Mouse (Mus musculus) C2C12 (cell line): ENCODE measurements at regions not wholly inside any gene's neighbourhood (a gene's known extent, or its start where the extent isn't known, plus 50 kb on each side); places are given as distances from the start of the nearest gene placed in this dataset.

ENCODE experiments used
- H3K27me3 ChIP-seq: one replicate; pipeline ENCODE4 v1.6.1; 2011; ENCODE audit not compliant: control insufficient read depth, insufficient read depth, insufficient read length
- H3K36me3 ChIP-seq: one replicate; pipeline ENCODE4 v1.6.1; 2011; ENCODE audit not compliant: control insufficient read depth, insufficient read depth
- H3K4me3 ChIP-seq: one replicate; pipeline ENCODE4 v1.5.1; 2011; ENCODE audit warnings: mild to moderate bottlenecking, control low read depth; ENCODE audit not compliant: poor library complexity, insufficient read depth, severe bottlenecking
- H3K79me2 ChIP-seq: one replicate; pipeline ENCODE4 v1.6.1; 2011; ENCODE audit not compliant: control insufficient read depth, insufficient read depth
- H3K79me3 ChIP-seq: one replicate; pipeline ENCODE4 v1.6.1; 2011; ENCODE audit warnings: low read depth, control low read depth
- H3ac ChIP-seq: one replicate; pipeline ENCODE3; 2011; ENCODE audit warnings: low read depth; ENCODE audit not compliant: control insufficient read depth, insufficient read length
- CEBPB ChIP-seq: IDR thresholded peaks from one replicate; pipeline ENCODE4 v1.6.1; 2011; ENCODE audit warnings: low read depth, mild to moderate bottlenecking, control low read depth, moderate library complexity
- CTCF ChIP-seq: IDR thresholded peaks from one replicate; pipeline ENCODE4 v1.5.1; 2011; ENCODE audit not compliant: control insufficient read depth, insufficient read depth, insufficient read length
- FOSL1 ChIP-seq: IDR thresholded peaks from one replicate; pipeline ENCODE4 v1.8.0; 2011; ENCODE audit warnings: mild to moderate bottlenecking, low read length; ENCODE audit not compliant: poor library complexity, insufficient read depth, severe bottlenecking
- MAX ChIP-seq: IDR thresholded peaks from one replicate; pipeline ENCODE4 v1.6.1; 2011; ENCODE audit warnings: mild to moderate bottlenecking, control low read depth
- MYOD1 ChIP-seq: IDR thresholded peaks from one replicate; pipeline ENCODE4 v1.6.1; 2011; ENCODE audit warnings: low read depth; ENCODE audit not compliant: control insufficient read depth, insufficient read length
- MYOG ChIP-seq: IDR thresholded peaks from one replicate; pipeline ENCODE4 v1.6.1; 2011; ENCODE audit not compliant: control insufficient read depth, insufficient read length; ENCODE audit errors: extremely low read depth
- USF1 ChIP-seq: IDR thresholded peaks from one replicate; pipeline ENCODE4 v1.6.1; 2011; ENCODE audit warnings: low read depth, mild to moderate bottlenecking, control low read depth, moderate library complexity

DNA sequence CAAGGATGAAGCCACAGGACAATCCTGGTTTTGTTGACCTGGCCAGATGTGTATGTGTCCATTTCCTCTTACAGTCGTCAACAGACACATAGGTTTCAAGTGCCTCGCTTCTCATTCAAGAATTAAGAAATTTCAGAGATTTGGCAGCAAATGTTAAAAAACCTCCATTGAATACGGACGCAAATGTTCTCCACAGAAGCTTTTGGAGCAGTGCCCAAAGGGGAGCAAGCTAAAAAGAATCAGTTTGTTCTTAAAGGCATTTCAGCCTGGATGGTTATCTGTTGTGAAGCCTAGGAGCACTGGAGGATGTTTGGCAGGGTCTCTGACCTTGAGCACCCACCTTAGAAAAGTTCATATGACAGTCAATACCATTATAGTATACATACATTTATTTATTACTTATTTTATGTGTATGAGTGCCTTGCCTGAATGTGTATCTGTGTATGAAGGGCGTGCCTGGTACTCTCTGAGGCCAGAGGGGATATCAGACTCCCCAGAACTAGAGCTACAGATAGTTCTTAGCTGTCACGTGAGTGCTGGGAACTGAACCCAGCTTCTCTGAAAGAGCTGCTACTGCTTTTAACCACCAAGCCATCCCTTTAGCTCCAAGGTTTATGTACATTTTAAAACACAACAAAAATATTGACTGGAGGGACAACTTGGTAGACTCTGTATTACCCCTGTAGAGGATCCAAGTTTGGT lies 221.7 kb downstream of the Qdpr start:
- no peaks in the 10 kb centered on the region for H3K79me2 ChIP-seq
- H3K27me3 ChIP-seq, result no peaks in the 10 kb centered on the region
- no peaks in the 10 kb centered on the region for H3K79me3 ChIP-seq
- no peak overlapping the region for H3K4me3 ChIP-seq
- H3ac ChIP-seq, result no peak overlapping the region
- H3K36me3 ChIP-seq, result no peaks in the 10 kb centered on the region
- no peak for TF ChIP-seq MAX
- TF ChIP-seq CEBPB, result no peak
- TF ChIP-seq MYOG, result no peak
- TF ChIP-seq MYOD1, result no peak
- no peak for TF ChIP-seq USF1
- no peak for TF ChIP-seq FOSL1
- TF ChIP-seq CTCF, result no peak

DNA sequence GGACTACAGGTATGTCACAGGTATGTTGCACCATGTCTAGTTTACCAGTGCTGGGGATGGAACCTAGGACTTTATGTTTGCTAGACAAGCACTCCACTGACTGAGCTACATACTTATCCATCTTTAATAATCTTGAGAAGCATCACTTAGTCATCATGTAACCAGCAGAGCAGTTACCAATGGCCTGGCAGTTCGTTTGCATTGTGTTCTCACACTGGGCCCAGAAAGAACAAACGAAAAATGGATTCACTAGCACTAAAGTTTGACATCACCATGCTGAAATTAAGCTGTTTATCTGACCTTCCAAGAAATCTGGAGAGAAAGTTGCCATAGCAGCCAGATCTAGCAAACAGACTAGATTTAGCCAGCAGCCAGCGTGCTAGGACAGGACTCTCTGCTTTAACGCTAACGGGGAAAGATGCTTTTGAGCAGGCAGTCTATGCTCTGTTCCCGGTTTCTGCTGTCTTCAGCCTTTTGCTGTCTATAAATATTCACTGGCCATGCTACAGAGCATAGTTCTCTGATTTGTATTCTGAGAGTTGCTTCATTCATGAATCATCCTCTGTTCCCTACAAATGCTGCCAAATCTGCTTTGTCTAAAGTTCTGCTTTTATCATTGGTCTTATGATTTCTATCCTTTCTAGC lies 229.6 kb downstream of the Qdpr start:
- H3K36me3 ChIP-seq, result no peaks in the 10 kb centered on the region
- TF ChIP-seq CEBPB, result no peak
- TF ChIP-seq MYOG, result no peak
- no peak for TF ChIP-seq MAX
- no peak for TF ChIP-seq USF1
- TF ChIP-seq FOSL1, result no peak
- TF ChIP-seq CTCF, result no peak
- TF ChIP-seq MYOD1, result no peak
- no peak overlapping the region for H3K4me3 ChIP-seq
- H3ac ChIP-seq, result no peak overlapping the region
- no peaks in the 10 kb centered on the region for H3K79me2 ChIP-seq
- no peaks in the 10 kb centered on the region for H3K27me3 ChIP-seq
- H3K79me3 ChIP-seq, result no peaks in the 10 kb centered on the region

DNA sequence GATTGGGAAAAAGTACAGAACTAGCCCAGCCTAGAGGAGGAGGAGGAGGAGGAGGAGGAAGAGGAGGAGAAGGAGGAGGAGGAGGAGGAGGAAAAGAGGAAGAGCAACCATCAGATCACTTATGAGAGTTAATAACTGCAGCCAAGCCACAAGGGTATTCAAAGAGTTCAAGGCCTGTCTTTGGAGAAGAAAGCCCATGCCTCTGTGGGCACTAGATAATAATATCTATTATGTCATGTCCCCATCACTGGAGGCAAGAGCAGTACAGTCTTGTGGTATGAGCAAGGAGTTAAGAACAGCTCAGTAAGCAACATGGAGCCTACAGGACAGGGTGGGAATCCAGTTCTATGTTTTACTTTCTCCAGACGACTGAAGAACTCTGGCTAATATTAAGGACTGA lies 230.5 kb downstream of the Qdpr start:
- Histone ChIP-seq H3K36me3 (no peaks in the 10 kb centered on the region), H3K79me2 (no peaks in the 10 kb centered on the region), H3K79me3 (no peaks in the 10 kb centered on the region), H3K4me3 (no peak overlapping the region), H3ac (no peak overlapping the region), H3K27me3 (no peaks in the 10 kb centered on the region)
- no peak for TF ChIP-seq CEBPB
- no peak for TF ChIP-seq USF1
- no peak for TF ChIP-seq MYOD1
- no peak for TF ChIP-seq CTCF
- TF ChIP-seq FOSL1, result no peak
- no peak for TF ChIP-seq MAX
- no peak for TF ChIP-seq MYOG

DNA sequence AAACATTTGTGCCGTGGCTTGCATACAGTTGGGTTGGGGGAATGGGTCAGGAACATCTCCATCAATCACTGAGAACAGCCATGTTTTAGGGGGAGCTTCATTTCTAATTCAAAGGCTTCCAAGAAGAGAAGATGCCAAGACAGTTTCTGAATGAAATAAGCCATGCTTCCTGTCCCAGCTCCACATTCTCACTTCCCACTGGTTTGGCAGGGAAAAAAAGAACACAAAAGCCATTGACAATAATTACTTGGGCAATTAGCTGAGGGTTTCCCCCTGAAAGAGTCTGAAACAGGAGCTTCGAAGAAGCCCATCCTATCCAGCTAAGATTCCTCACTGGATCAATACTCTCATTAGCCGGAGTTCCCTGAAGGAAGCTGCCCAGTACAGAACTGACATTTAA lies 230.9 kb downstream of the Qdpr start:
- no peak for TF ChIP-seq CEBPB
- no peak for TF ChIP-seq MYOG
- TF ChIP-seq USF1, result no peak
- no peak for TF ChIP-seq MAX
- TF ChIP-seq MYOD1, result no peak
- TF ChIP-seq FOSL1, result no peak
- no peak for TF ChIP-seq CTCF
- H3K4me3 ChIP-seq, result no peak overlapping the region
- no peak overlapping the region for H3ac ChIP-seq
- no peaks in the 10 kb centered on the region for H3K79me2 ChIP-seq
- no peaks in the 10 kb centered on the region for H3K27me3 ChIP-seq
- no peaks in the 10 kb centered on the region for H3K79me3 ChIP-seq
- H3K36me3 ChIP-seq, result no peaks in the 10 kb centered on the region

DNA sequence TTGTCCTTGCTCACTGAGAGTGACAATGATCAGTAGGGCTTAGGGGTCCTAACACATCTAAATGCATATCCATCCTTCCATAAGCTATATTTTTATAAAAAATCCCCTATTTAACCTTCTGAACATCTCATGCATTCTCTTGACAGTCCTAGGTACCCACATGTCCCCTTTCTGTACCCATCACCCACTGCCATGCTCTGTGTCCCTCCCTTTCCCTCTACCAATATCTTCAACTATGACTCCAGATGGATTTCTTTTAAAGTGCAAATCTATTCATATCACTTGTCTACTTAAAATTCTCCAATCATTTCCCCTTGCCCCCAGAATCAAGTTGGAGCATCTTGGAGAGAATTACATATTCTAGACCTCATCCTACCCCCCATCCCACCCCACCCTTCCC lies 235.6 kb downstream of the Qdpr start:
- no peaks in the 10 kb centered on the region for H3K36me3 ChIP-seq
- no peak overlapping the region for H3ac ChIP-seq
- no peaks in the 10 kb centered on the region for H3K79me2 ChIP-seq
- no peak overlapping the region for H3K4me3 ChIP-seq
- H3K27me3 ChIP-seq, result no peaks in the 10 kb centered on the region
- TF ChIP-seq CTCF (no peak), FOSL1 (no peak), MAX (no peak)
- no peaks in the 10 kb centered on the region for H3K79me3 ChIP-seq

DNA sequence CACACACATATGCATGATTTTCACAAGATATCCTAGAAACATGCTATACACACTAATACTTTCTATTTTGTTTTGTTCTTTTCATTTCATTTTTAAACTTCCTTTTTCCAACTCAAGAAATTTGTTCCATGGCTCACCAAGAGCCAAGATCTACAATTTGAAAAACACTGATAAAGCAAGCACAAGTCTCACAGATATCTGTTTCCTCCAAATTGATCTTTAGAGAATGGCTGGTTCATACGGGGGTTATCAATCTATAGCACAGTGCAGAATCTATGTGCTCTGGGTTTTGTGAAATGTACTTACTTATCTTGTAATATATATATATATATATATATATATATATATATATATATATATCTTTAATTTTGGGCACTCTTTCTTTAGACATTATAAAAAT lies 251.6 kb downstream of the Qdpr start:
- H3K79me3 ChIP-seq, result no peaks in the 10 kb centered on the region
- no peaks in the 10 kb centered on the region for H3K79me2 ChIP-seq
- no peak overlapping the region for H3ac ChIP-seq
- no peaks in the 10 kb centered on the region for H3K36me3 ChIP-seq
- H3K4me3 ChIP-seq, result no peak overlapping the region
- no peaks in the 10 kb centered on the region for H3K27me3 ChIP-seq
- TF ChIP-seq MAX (no peak), CEBPB (no peak), MYOG (no peak), USF1 (no peak), CTCF (no peak), FOSL1 (no peak), MYOD1 (no peak)
